Mouse (Mus musculus) testis, postnatal 10 days (tissue): ENCODE results near the gene Pomp.

Source experiments
- DNase-seq: peaks from one replicate; pipeline ENCODE4 v3.0.0; 2021; ENCODE audit warnings: low spot score

Gene Pomp

GRCm38 (mm10) chr5:147902008-147902757, 41.9 kb downstream of the Pomp start:
- DNase-seq = no peak

- no peak for DNase-seq
Measured at GRCm38 (mm10) chr5:147903166-147903565, 42.9 kb downstream of the Pomp start.

- DNase-seq = no peak
Measured at GRCm38 (mm10) chr5:147907144-147907543, 46.9 kb downstream of the Pomp start.

GRCm38 (mm10) chr5:147907851-147908250, 47.6 kb downstream of the Pomp start:
- no peak for DNase-seq

- no peak for DNase-seq
Measured at GRCm38 (mm10) chr5:147910807-147911509, 50.7 kb downstream of the Pomp start.

GRCm38 (mm10) chr5:147911744-147912143, 51.5 kb downstream of the Pomp start:
- DNase-seq = no peak

GRCm38 (mm10) chr5:147913241-147913842, 53.1 kb downstream of the Pomp start:
- DNase-seq = peak; percentile 54

GRCm38 (mm10) chr5:147915038-147915566, 54.8 kb downstream of the Pomp start:
- no peak for DNase-seq

GRCm38 (mm10) chr5:147916171-147916570, 55.9 kb downstream of the Pomp start:
- no peak for DNase-seq

- DNase-seq = no peak
Measured at GRCm38 (mm10) chr5:147918044-147918846, 58.0 kb downstream of the Pomp start.

GRCm38 (mm10) chr5:147924621-147925020, 64.4 kb downstream of the Pomp start:
- DNase-seq = no peak
